Mouse (Mus musculus) Muller cell, postnatal 12 days (primary cell): Measurements from ENCODE around the gene Ift22.
"Not testable (repeated sequence)": the region's sequence is repeated elsewhere in the genome, so short reads cannot be mapped to it uniquely, and the experiment has no call there.

Experiments
- DNase-seq: peaks from one replicate; pipeline ENCODE4 v3.0.0-alpha.2; 2015; ENCODE audit errors: inconsistent ontology term

Gene Ift22

GRCm38 (mm10) chr5:136905630-136906029 lies 2.3 kb upstream of the Ift22 start:
- DNase-seq, result no peak

- DNase-seq, result no peak
Observed at GRCm38 (mm10) chr5:136907587-136907986, 363 bp upstream of the Ift22 start.

- DNase-seq, result no peak
Observed at GRCm38 (mm10) chr5:136914183-136914582, 6.2 kb downstream of the Ift22 start.

GRCm38 (mm10) chr5:136917613-136918242 lies 9.8 kb downstream of the Ift22 start:
- DNase-seq, result no peak

GRCm38 (mm10) chr5:136918655-136919472 lies 10.9 kb downstream of the Ift22 start:
- DNase-seq, result peak; percentile 88

GRCm38 (mm10) chr5:136919546-136920301 lies 11.8 kb downstream of the Ift22 start:
- no peak for DNase-seq

GRCm38 (mm10) chr5:136922830-136923229 lies 14.9 kb downstream of the Ift22 start:
- DNase-seq, result no peak

- DNase-seq, result no peak
Observed at GRCm38 (mm10) chr5:136923751-136924478, 16.0 kb downstream of the Ift22 start.

GRCm38 (mm10) chr5:136929073-136929472 lies 21.1 kb downstream of the Ift22 start:
- DNase-seq, result peak; percentile 74

GRCm38 (mm10) chr5:136931896-136932295 lies 23.9 kb downstream of the Ift22 start:
- DNase-seq, result no peak

GRCm38 (mm10) chr5:136932956-136933355 lies 25.0 kb downstream of the Ift22 start:
- DNase-seq, result no peak

- DNase-seq, result no peak
Observed at GRCm38 (mm10) chr5:136933930-136934329, 26.0 kb downstream of the Ift22 start.

GRCm38 (mm10) chr5:136935905-136936695 lies 28.1 kb downstream of the Ift22 start:
- DNase-seq, result no peak

- DNase-seq, result no peak
Observed at GRCm38 (mm10) chr5:136936750-136937149, 28.8 kb downstream of the Ift22 start.

GRCm38 (mm10) chr5:136937621-136938020 lies 29.7 kb downstream of the Ift22 start:
- DNase-seq, result no peak

GRCm38 (mm10) chr5:136939284-136939683 lies 31.3 kb downstream of the Ift22 start:
- DNase-seq, result no peak

GRCm38 (mm10) chr5:136940029-136940428 lies 32.1 kb downstream of the Ift22 start:
- DNase-seq, result not testable (repeated sequence)

- DNase-seq, result no peak
Observed at GRCm38 (mm10) chr5:136940845-136941560, 33.1 kb downstream of the Ift22 start.

GRCm38 (mm10) chr5:136942781-136943180 lies 34.8 kb downstream of the Ift22 start:
- DNase-seq, result no peak

GRCm38 (mm10) chr5:136943382-136943781 lies 35.4 kb downstream of the Ift22 start:
- DNase-seq, result no peak
